Mouse (Mus musculus) limb, embryonic 12.5 days (tissue): Measurements from ENCODE around the gene Nav1. TPM values are rescaled to one million over a fixed set of nuclear protein-coding genes. Genes with fewer than 3 reads are reported as not detected.

Source experiments
- ATAC-seq: fragments of 200-750 bp; cut with Nextera tagmentation; 2 replicates; pipeline ENCODE4 v1.8.0; 2017; ENCODE audit warnings: low read depth, moderate TSS enrichment; ENCODE audit not compliant: insufficient number of reproducible peaks, insufficient read depth, low FRiP score, low TSS enrichment
- H3K27ac ChIP-seq: fragments of 300-500 bp; sonication (generic); 2 replicates; pipeline ENCODE4 v1.5.1; 2016; ENCODE audit warnings: mild to moderate bottlenecking, moderate library complexity
- H3K27me3 ChIP-seq: fragments of 300-500 bp; sonication (generic); 2 replicates; pipeline ENCODE4 v1.6.1; 2016; ENCODE audit warnings: mild to moderate bottlenecking, moderate library complexity
- H3K36me3 ChIP-seq: fragments of 300-500 bp; sonication (generic); 2 replicates; pipeline ENCODE4 v1.6.1; 2016; ENCODE audit warnings: mild to moderate bottlenecking, moderate library complexity
- H3K4me1 ChIP-seq: fragments of 300-500 bp; sonication (generic); replicated peaks from 2 replicates; pipeline ENCODE4 v1.6.1; 2016
- H3K4me2 ChIP-seq: fragments of 300-500 bp; sonication (generic); 2 replicates; pipeline ENCODE4 v1.6.1; 2016; ENCODE audit warnings: mild to moderate bottlenecking, moderate library complexity
- H3K4me3 ChIP-seq: fragments of 300-500 bp; sonication (generic); replicated peaks from 2 replicates; pipeline ENCODE4 v1.5.1; 2016; ENCODE audit warnings: mild to moderate bottlenecking
- H3K9ac ChIP-seq: fragments of 300-500 bp; sonication (generic); replicated peaks from 2 replicates; pipeline ENCODE4 v1.6.1; 2016; ENCODE audit warnings: mild to moderate bottlenecking, moderate library complexity
- H3K9me3 ChIP-seq: fragments of 300-500 bp; sonication (generic); 2 replicates; pipeline ENCODE4 v1.6.1; 2016; ENCODE audit warnings: mild to moderate bottlenecking, moderate library complexity
- WGBS: fragments of 180-500 bp; shearing (Covaris S2); methylation state at CpG from one replicate; pipeline ENCODE4 v1.1.7; 2016; 5-methylcytosine and 5-hydroxymethylcytosine counted together
- polyA plus RNA-seq: library from polyadenylated mRNA; unstranded; fragments of >200 nt; fragmentation: Nextera tagmentation; extraction: Ambion mirVana; gene quantifications from 2 replicates; pipeline ENCODE4 v1.2.1, GENCODE M21; 2016

Gene Nav1
- polyA plus RNA-seq, 1 experiment from 2014 or later: 17.1 TPM

GRCm38 (mm10) chr1:135594279-135594903, 12.7 kb downstream of the Nav1 start:
- H3K4me3 ChIP-seq: no peak overlapping the region
- no peaks in the 10 kb centered on the region for H3K9me3 ChIP-seq
- H3K27me3 ChIP-seq: no peaks in the 10 kb centered on the region
- H3K4me2 ChIP-seq: no peak overlapping the region
- no peaks in the 10 kb centered on the region for H3K36me3 ChIP-seq
- ATAC-seq: no peak
- H3K9ac ChIP-seq: no peak overlapping the region
- peaks cover 12% of the 10 kb centered on the region for H3K4me1 ChIP-seq
- H3K27ac ChIP-seq: no peak overlapping the region
- WGBS: 45% methylated on average over 9 of the region's 9 CpGs

GRCm38 (mm10) chr1:135593560-135594278, 13.4 kb downstream of the Nav1 start:
- WGBS: 83% methylated on average over 6 of the region's 6 CpGs
- no peak overlapping the region for H3K27ac ChIP-seq

GRCm38 (mm10) chr1:135590776-135591175, 16.3 kb downstream of the Nav1 start:
- H3K4me2 ChIP-seq: no peak overlapping the region
- no peak overlapping the region for H3K9ac ChIP-seq
- no peaks in the 10 kb centered on the region for H3K9me3 ChIP-seq
- no peaks in the 10 kb centered on the region for H3K27me3 ChIP-seq
- no peak overlapping the region for H3K4me3 ChIP-seq
- H3K4me1 ChIP-seq: peaks cover 5% of the 10 kb centered on the region
- H3K27ac ChIP-seq: no peak overlapping the region
- no peaks in the 10 kb centered on the region for H3K36me3 ChIP-seq
- ATAC-seq: no peak
- 73% methylated on average over 9 of the region's 9 CpGs for WGBS

More at GRCm38 (mm10) chr1:135593560-135594278, 13.4 kb downstream of the Nav1 start:
- Histone ChIP-seq H3K4me2 (no peak overlapping the region), H3K9me3 (no peaks in the 10 kb centered on the region), H3K4me1 (peaks cover 6% of the 10 kb centered on the region), H3K27me3 (no peaks in the 10 kb centered on the region), H3K4me3 (no peak overlapping the region), H3K9ac (no peak overlapping the region), H3K36me3 (no peaks in the 10 kb centered on the region)
- ATAC-seq: no peak

- H3K9me3 ChIP-seq: no peaks in the 10 kb centered on the region
- H3K9ac ChIP-seq: no peak overlapping the region
- no peak overlapping the region for H3K4me3 ChIP-seq
- no peak overlapping the region for H3K27ac ChIP-seq
- no peak overlapping the region for H3K4me2 ChIP-seq
- peaks cover 16% of the 10 kb centered on the region for H3K4me1 ChIP-seq
- no peak for ATAC-seq
- H3K27me3 ChIP-seq: no peaks in the 10 kb centered on the region
- WGBS: 69% methylated on average over 3 of the region's 3 CpGs
- no peaks in the 10 kb centered on the region for H3K36me3 ChIP-seq
These were observed 18.1 kb downstream of the Nav1 start for GRCm38 (mm10) chr1:135588973-135589372.

- Histone ChIP-seq H3K27ac (no peak overlapping the region), H3K36me3 (no peaks in the 10 kb centered on the region), H3K27me3 (peaks cover 6% of the 10 kb centered on the region; the same call in 1 of the 2 replicates), H3K4me3 (no peak overlapping the region), H3K4me2 (no peak overlapping the region), H3K4me1 (peaks cover 36% of the 10 kb centered on the region), H3K9me3 (no peaks in the 10 kb centered on the region), H3K9ac (no peak overlapping the region)
- ATAC-seq: no peak
These were observed 20.2 kb downstream of the Nav1 start for GRCm38 (mm10) chr1:135586903-135587302.

GRCm38 (mm10) chr1:135585573-135585972, 21.5 kb downstream of the Nav1 start:
- Histone ChIP-seq H3K9ac (peak overlapping the region; percentile 70), H3K9me3 (no peaks in the 10 kb centered on the region), H3K4me3 (peak overlapping the region; percentile 62), H3K4me2 (peak overlapping the region; percentile 95), H3K27me3 (peaks cover 6% of the 10 kb centered on the region; the same call in 1 of the 2 replicates), H3K4me1 (peaks cover 49% of the 10 kb centered on the region), H3K36me3 (no peaks in the 10 kb centered on the region), H3K27ac (peak overlapping the region; percentile 91)
- ATAC-seq: peak; percentile 69
- WGBS: under 1% methylated on average over 19 of the region's 19 CpGs

- Histone ChIP-seq H3K9me3 (no peaks in the 10 kb centered on the region), H3K27ac (peak overlapping the region; percentile 91), H3K9ac (peak overlapping the region; percentile 70), H3K27me3 (peaks cover 6% of the 10 kb centered on the region; the same call in 1 of the 2 replicates), H3K4me2 (peak overlapping the region; percentile 95), H3K36me3 (no peaks in the 10 kb centered on the region), H3K4me1 (peaks cover 56% of the 10 kb centered on the region), H3K4me3 (peak overlapping the region; percentile 62)
- WGBS: 1% methylated on average over 71 of the region's 73 CpGs
- no peak for ATAC-seq
These were observed 22.2 kb downstream of the Nav1 start for GRCm38 (mm10) chr1:135584587-135585541.

GRCm38 (mm10) chr1:135583678-135584515, 23.2 kb downstream of the Nav1 start:
- 1% methylated on average over 21 of the region's 21 CpGs for WGBS
- no peaks in the 10 kb centered on the region for H3K9me3 ChIP-seq
- H3K4me1 ChIP-seq: peaks cover 66% of the 10 kb centered on the region
- peak overlapping the region; percentile 95 for H3K4me2 ChIP-seq
- peaks cover 6% of the 10 kb centered on the region; the same call in 1 of the 2 replicates for H3K27me3 ChIP-seq
- H3K27ac ChIP-seq: peak overlapping the region; percentile 91
- H3K9ac ChIP-seq: peak overlapping the region; percentile 70
- ATAC-seq: no peak
- peak overlapping the region; percentile 62 for H3K4me3 ChIP-seq
- H3K36me3 ChIP-seq: no peaks in the 10 kb centered on the region

- Histone ChIP-seq H3K9me3 (no peaks in the 10 kb centered on the region), H3K4me1 (peaks cover 73% of the 10 kb centered on the region), H3K4me3 (peak overlapping the region; percentile 62), H3K36me3 (no peaks in the 10 kb centered on the region), H3K9ac (peak overlapping the region; percentile 70), H3K27me3 (peaks cover 6% of the 10 kb centered on the region; the same call in 1 of the 2 replicates), H3K4me2 (peak overlapping the region; percentile 95), H3K27ac (peak overlapping the region; percentile 91)
- WGBS: 2% methylated on average over 15 of the region's 15 CpGs
- no peak for ATAC-seq
These were observed 23.9 kb downstream of the Nav1 start for GRCm38 (mm10) chr1:135583081-135583677.

- ATAC-seq: no peak
- no peak overlapping the region for H3K9ac ChIP-seq
- H3K27ac ChIP-seq: no peak overlapping the region
- H3K4me1 ChIP-seq: peaks cover 88% of the 10 kb centered on the region
- no peak overlapping the region for H3K4me2 ChIP-seq
- peaks cover 6% of the 10 kb centered on the region; the same call in 1 of the 2 replicates for H3K27me3 ChIP-seq
- 21% methylated on average over 8 of the region's 8 CpGs for WGBS
- no peak overlapping the region for H3K4me3 ChIP-seq
- no peaks in the 10 kb centered on the region for H3K9me3 ChIP-seq
- no peaks in the 10 kb centered on the region for H3K36me3 ChIP-seq
These were observed 26.1 kb downstream of the Nav1 start for GRCm38 (mm10) chr1:135581001-135581400.
